Mouse (Mus musculus) heart, postnatal 0 days (tissue): Measurements from ENCODE around the gene Maml2. TPM values are rescaled to one million over a fixed set of nuclear protein-coding genes. Genes with fewer than 3 reads are reported as not detected.

Source experiments
- ATAC-seq: fragments of 200-750 bp; cut with Nextera tagmentation; 2 replicates; pipeline ENCODE4 v1.8.0; 2017; ENCODE audit warnings: low read depth, moderate number of reproducible peaks, moderate library complexity; ENCODE audit not compliant: insufficient read depth
- DNase-seq: peaks from one replicate; pipeline ENCODE4 v3.0.0-alpha.2; 2016; ENCODE audit warnings: low spot score
- H3K27ac ChIP-seq: fragments of 300-500 bp; sonication (generic); 2 replicates; pipeline ENCODE4 v1.5.1; 2014; ENCODE audit warnings: low read depth, mild to moderate bottlenecking
- H3K27me3 ChIP-seq: fragments of 300-500 bp; sonication (generic); 2 replicates; pipeline ENCODE4 v1.6.1; 2014; ENCODE audit warnings: low read length, mixed read lengths; ENCODE audit not compliant: control insufficient read depth, insufficient read depth
- H3K36me3 ChIP-seq: fragments of 300-500 bp; sonication (generic); replicated peaks from 2 replicates; pipeline ENCODE4 v1.6.1; 2014; ENCODE audit warnings: low read length, mixed read lengths; ENCODE audit not compliant: control insufficient read depth, insufficient read depth
- H3K4me1 ChIP-seq: fragments of 300-500 bp; sonication (generic); 2 replicates; pipeline ENCODE4 v1.6.1; 2014; ENCODE audit warnings: antibody characterized with exemption; ENCODE audit not compliant: control insufficient read depth, insufficient read depth
- H3K4me2 ChIP-seq: fragments of 300-500 bp; sonication (generic); 2 replicates; pipeline ENCODE4 v1.6.1; 2014; ENCODE audit warnings: low read depth, mild to moderate bottlenecking, low read length, moderate library complexity
- H3K4me3 ChIP-seq: fragments of 300-500 bp; sonication (generic); 2 replicates; pipeline ENCODE4 v1.5.1; 2014; ENCODE audit warnings: low read depth, low read length
- H3K9ac ChIP-seq: fragments of 300-500 bp; sonication (generic); replicated peaks from 2 replicates; pipeline ENCODE4 v1.6.1; 2014; ENCODE audit warnings: low read depth, low read length, mixed read lengths
- H3K9me3 ChIP-seq: fragments of 300-500 bp; sonication (generic); replicated peaks from 2 replicates; pipeline ENCODE4 v1.6.1; 2016; ENCODE audit warnings: low read length; ENCODE audit not compliant: control insufficient read depth
- CTCF ChIP-seq: IDR thresholded peaks from 2 replicates; pipeline ENCODE4 v1.5.1; 2016; ENCODE audit warnings: antibody characterized with exemption, control low read depth, low read depth
- EP300 ChIP-seq: IDR thresholded peaks from 2 replicates; pipeline ENCODE4 v1.6.1; 2016; ENCODE audit warnings: antibody characterized with exemption, low read depth
- WGBS: fragments of 180-500 bp; shearing (Covaris S2); extraction: QIAGEN DNeasy Blood & Tissue Kit; methylation state at CpG from one replicate; pipeline ENCODE4 v1.1.7; 2014; 5-methylcytosine and 5-hydroxymethylcytosine counted together
- polyA plus RNA-seq: library from polyadenylated mRNA; unstranded; fragments of >200 nt; fragmentation: Nextera tagmentation; extraction: Ambion mirVana; gene quantifications from 2 replicates; pipeline ENCODE4 v1.2.1, GENCODE M21; 2015
- total RNA-seq: library from RNA; depleted of rRNA; stranded (reverse); fragments of >200 nt; gene quantifications from 2 replicates; pipeline ENCODE4 v1.2.3, GENCODE M21; 2014; ENCODE audit warnings: low replicate concordance

Maml2 gene
- total and polyA plus RNA-seq, 2 experiments from 2014 or later, result 6.0 to 7.0 TPM

DNA sequence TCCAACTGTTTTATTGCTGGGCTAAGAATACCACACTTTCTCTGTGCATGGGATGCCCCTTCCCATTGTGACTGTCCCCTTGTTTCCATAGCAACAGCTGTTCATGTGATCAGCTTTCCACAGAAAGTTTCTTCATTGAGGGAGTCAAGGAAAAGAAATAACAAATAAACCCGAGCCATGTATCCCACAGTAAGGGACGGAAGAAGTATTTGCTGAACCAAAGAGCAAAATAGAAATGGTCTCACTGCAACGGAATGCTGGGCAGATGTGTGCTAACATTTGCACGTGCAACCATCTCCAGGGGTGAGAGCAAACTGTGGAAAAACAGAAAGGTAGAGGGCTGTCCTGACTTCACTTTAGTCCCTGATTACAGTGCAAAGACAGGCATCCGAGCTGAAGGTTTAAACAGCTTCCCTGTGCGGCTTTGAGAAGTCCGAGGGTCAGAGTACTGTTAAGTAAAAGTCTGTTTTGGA lies 156.9 kb downstream of the Maml2 start:
- peak; percentile 83; the same call in 1 of the 2 replicates for ATAC-seq

DNA sequence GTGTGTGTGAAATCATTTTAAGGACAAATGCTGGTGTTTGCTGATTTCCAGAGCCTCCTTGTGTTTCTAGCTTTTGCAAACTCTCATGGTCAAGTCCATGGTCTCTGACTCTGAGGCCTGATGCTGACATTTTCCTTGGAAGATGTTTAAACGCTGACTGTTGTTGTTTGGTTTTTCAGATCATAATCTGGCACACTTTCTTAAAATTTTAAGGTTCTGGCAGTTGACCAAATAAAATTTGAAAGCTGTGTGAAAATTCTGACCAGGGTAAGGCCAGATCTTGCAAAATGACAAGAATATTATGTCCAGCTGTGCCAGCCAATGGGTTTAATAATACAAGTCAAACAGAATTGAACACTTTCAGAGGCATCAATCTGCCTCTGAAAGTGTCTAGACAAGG lies 157.5 kb downstream of the Maml2 start:
- DNase-seq (no peak), ATAC-seq (no peak)
- Histone ChIP-seq H3K4me1 (peaks cover 16% of the 10 kb centered on the region; the same call in 1 of the 2 replicates), H3K36me3 (no peaks in the 10 kb centered on the region), H3K9ac (no peak overlapping the region), H3K27me3 (no peaks in the 10 kb centered on the region), H3K4me3 (no peak overlapping the region), H3K4me2 (peak overlapping the region; percentile 35; the same call in 1 of the 2 replicates), H3K27ac (0 out of 2 replicates have a peak overlapping the region, but pooled peaks have one; percentile 53), H3K9me3 (no peaks in the 10 kb centered on the region)
- TF ChIP-seq CTCF (no peak), EP300 (no peak)
- 77% methylated on average over 1 of the region's 1 CpGs for WGBS

More for the DNA sequence above, 156.9 kb downstream of the Maml2 start:
- Histone ChIP-seq H3K27ac (peak overlapping the region; percentile 53), H3K9ac (no peak overlapping the region), H3K4me2 (peak overlapping the region; percentile 35), H3K36me3 (no peaks in the 10 kb centered on the region), H3K4me3 (no peak overlapping the region), H3K4me1 (peaks cover 16% of the 10 kb centered on the region; the same call in 1 of the 2 replicates), H3K27me3 (no peaks in the 10 kb centered on the region), H3K9me3 (no peaks in the 10 kb centered on the region)
- no peak for TF ChIP-seq EP300
- no peak for TF ChIP-seq CTCF
- WGBS, result 13% methylated on average over 7 of the region's 7 CpGs
- peak; percentile 64 for DNase-seq

DNA sequence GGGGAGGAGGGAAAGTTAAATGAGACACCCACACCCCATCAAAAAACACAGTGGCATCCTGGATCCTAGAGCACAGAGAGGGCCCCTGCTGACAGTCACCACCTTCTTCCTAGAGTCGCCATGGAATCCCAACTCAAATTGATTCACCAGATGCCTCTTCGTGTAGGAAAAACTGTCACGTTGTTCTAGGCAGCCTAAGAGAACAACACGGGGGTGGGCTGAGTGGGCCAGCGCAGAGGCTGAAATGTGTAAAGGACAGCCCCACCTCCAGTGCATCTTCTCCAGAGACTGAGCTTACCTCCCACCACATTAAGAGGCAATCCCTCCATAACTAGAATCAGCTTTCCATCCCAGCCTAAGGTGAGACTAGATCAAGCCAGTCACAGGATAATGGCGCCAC lies 160.0 kb downstream of the Maml2 start:
- H3K9ac ChIP-seq, result no peak overlapping the region
- no peaks in the 10 kb centered on the region for H3K27me3 ChIP-seq
- H3K4me3 ChIP-seq, result no peak overlapping the region
- no peak overlapping the region for H3K4me2 ChIP-seq
- DNase-seq (no peak), ATAC-seq (no peak)
- H3K9me3 ChIP-seq, result no peaks in the 10 kb centered on the region
- H3K4me1 ChIP-seq, result peaks cover 16% of the 10 kb centered on the region; the same call in 1 of the 2 replicates
- TF ChIP-seq CTCF, result no peak
- TF ChIP-seq EP300, result no peak
- no peak overlapping the region for H3K27ac ChIP-seq
- H3K36me3 ChIP-seq, result no peaks in the 10 kb centered on the region
- 78% methylated on average over 6 of the region's 6 CpGs for WGBS

DNA sequence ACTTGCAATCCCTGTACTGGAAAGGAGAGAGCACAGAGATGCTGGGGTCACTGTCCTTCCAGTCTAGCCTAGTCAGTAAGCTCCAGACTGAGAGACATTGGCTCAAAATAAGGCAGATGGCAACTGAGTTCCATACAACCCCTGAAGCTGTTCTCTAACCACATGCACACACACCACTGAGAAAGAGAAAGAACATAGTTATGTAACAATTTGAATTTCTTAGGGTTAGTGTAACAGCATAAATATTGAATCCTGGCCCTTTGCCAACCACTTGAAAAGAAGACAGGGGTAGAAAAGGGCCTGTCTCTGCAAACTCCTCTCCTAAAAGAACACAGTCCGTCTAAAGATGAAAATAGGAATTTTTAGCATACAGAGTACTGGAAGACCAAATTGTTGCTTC lies 161.6 kb downstream of the Maml2 start:
- WGBS, result 56% methylated on average over 1 of the region's 1 CpGs
- ATAC-seq (no peak), DNase-seq (no peak)
- no peak overlapping the region for H3K27ac ChIP-seq
- no peaks in the 10 kb centered on the region for H3K36me3 ChIP-seq
- no peak overlapping the region for H3K4me3 ChIP-seq
- H3K4me2 ChIP-seq, result no peak overlapping the region
- H3K9ac ChIP-seq, result no peak overlapping the region
- H3K27me3 ChIP-seq, result no peaks in the 10 kb centered on the region
- no peaks in the 10 kb centered on the region for H3K9me3 ChIP-seq
- H3K4me1 ChIP-seq, result peaks cover 16% of the 10 kb centered on the region; the same call in 1 of the 2 replicates
- TF ChIP-seq EP300 (no peak), CTCF (no peak)

DNA sequence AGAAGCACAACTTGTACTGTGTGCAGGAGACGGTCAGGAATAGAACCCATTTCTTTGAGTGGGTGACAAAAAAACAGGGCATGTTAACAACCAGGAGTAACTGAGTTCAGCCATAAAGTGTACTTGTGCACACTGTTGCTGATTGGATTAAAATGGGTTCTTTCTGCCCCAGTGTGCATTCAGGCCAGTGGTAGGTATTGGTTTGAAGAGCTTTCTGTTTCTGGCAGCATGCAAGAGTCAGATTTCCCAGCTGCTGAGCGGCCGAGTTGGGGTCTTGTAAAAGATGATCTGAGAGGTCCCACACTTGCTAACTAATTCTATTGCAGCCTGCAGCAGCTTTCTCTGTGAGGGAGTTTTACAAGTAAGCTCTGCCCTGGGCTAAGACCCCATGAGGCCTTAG lies 162.3 kb downstream of the Maml2 start:
- H3K4me2 ChIP-seq, result no peak overlapping the region
- H3K4me1 ChIP-seq, result peaks cover 10% of the 10 kb centered on the region; the same call in 1 of the 2 replicates
- H3K27ac ChIP-seq, result no peak overlapping the region
- H3K27me3 ChIP-seq, result no peaks in the 10 kb centered on the region
- H3K4me3 ChIP-seq, result no peak overlapping the region
- H3K9me3 ChIP-seq, result no peaks in the 10 kb centered on the region
- TF ChIP-seq EP300, result no peak
- TF ChIP-seq CTCF, result no peak
- 93% methylated on average over 3 of the region's 3 CpGs for WGBS
- no peak overlapping the region for H3K9ac ChIP-seq
- no peaks in the 10 kb centered on the region for H3K36me3 ChIP-seq
- DNase-seq, result no peak
- no peak for ATAC-seq

DNA sequence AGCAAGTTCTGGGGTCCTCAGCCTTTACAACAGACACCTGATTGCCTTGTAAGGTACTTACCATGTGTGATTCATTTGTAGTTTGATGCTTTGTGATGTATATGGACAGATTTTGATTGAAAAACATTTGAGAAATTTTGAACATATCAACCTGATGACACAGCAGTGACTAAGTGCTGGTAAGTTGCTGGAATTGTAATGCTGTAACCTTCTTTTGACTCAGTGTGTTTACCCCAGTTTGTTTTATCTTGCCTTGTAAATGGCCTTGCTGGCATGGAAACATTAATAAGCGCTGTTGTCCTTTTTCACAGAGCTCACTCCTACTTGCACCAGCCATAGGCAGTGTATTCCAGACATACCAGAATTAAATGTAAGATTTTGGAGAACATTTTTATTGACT lies 163.2 kb downstream of the Maml2 start:
- no peak for DNase-seq
- H3K9me3 ChIP-seq, result no peaks in the 10 kb centered on the region
- 93% methylated on average over 1 of the region's 1 CpGs for WGBS
- ATAC-seq, result no peak
- H3K4me3 ChIP-seq, result no peak overlapping the region
- no peaks in the 10 kb centered on the region for H3K36me3 ChIP-seq
- no peak overlapping the region for H3K4me2 ChIP-seq
- TF ChIP-seq CTCF (no peak), EP300 (no peak)
- no peaks in the 10 kb centered on the region for H3K27me3 ChIP-seq
- H3K27ac ChIP-seq, result no peak overlapping the region
- H3K4me1 ChIP-seq, result peaks cover 7% of the 10 kb centered on the region; the same call in 1 of the 2 replicates
- H3K9ac ChIP-seq, result no peak overlapping the region
